Mouse (Mus musculus) myocyte (in vitro differentiated cells): ENCODE measurements at regions not wholly inside any gene's neighbourhood (a gene's known extent, or its start where the extent isn't known, plus 50 kb on each side); places are given as distances from the start of the nearest gene placed in this dataset.

Experiments
- CEBPB ChIP-seq: IDR thresholded peaks from 2 replicates; pipeline ENCODE4 v1.6.1; 2011; ENCODE audit warnings: mild to moderate bottlenecking, moderate library complexity; ENCODE audit not compliant: poor library complexity, insufficient read depth, severe bottlenecking
- MAX ChIP-seq: IDR thresholded peaks from one replicate; pipeline ENCODE4 v1.6.1; 2011; ENCODE audit warnings: low read depth, mild to moderate bottlenecking, control low read depth
- MYOD1 ChIP-seq, 3 experiments: IDR thresholded peaks; one replicate each; pipeline ENCODE4 v1.6.1; 2011; ENCODE audit warnings: control low read depth in 2 of 3, low read depth in 2 of 3, mild to moderate bottlenecking in 2 of 3, moderate library complexity in 1 of 3; ENCODE audit not compliant: insufficient read length in 2 of 3, control insufficient read depth in 1 of 3
- POLR2A ChIP-seq: IDR thresholded peaks from one replicate; pipeline ENCODE4 v1.6.1; 2011; ENCODE audit warnings: low read depth, mild to moderate bottlenecking, control low read depth, moderate library complexity; ENCODE audit not compliant: insufficient read length
- REST ChIP-seq: IDR thresholded peaks from one replicate; pipeline ENCODE4 v1.6.1; 2011; ENCODE audit warnings: mild to moderate bottlenecking, control low read depth, moderate library complexity; ENCODE audit not compliant: insufficient read depth, insufficient read length
- TCF12 ChIP-seq: IDR thresholded peaks from one replicate; pipeline ENCODE4 v1.6.1; 2011; ENCODE audit warnings: mild to moderate bottlenecking, control low read depth; ENCODE audit not compliant: poor library complexity, insufficient read depth, severe bottlenecking
- USF1 ChIP-seq: IDR thresholded peaks from one replicate; pipeline ENCODE4 v1.6.1; 2011; ENCODE audit warnings: low read depth, mild to moderate bottlenecking, control low read depth, moderate library complexity

GRCm38 (mm10) chr12:96124156-96124931 lies 432.3 kb downstream of the Flrt2 start:
- TF ChIP-seq POLR2A, result no peak
- TF ChIP-seq MAX, result no peak
- TF ChIP-seq MYOD1 (IDR thresholded peaks at IDR 0.05; ENCODE audit: control insufficient read depth in 1 of 3, insufficient read length in 2 of 3, low read depth in 2 of 3), result no peak
- no peak for TF ChIP-seq CEBPB
- TF ChIP-seq REST, result no peak
- TF ChIP-seq USF1, result no peak
- no peak for TF ChIP-seq TCF12
